Mouse (Mus musculus) cerebellum, adult (tissue): Measurements from ENCODE around the gene Ncs1.
A peak's percentile ranks its signal among the peaks of the same experiment; 100 is the strongest.

Experiments used
- ATAC-seq: cut with Nextera tagmentation; 2 replicates; pipeline ENCODE4 v1.9.2; 2017; ENCODE audit warnings: mild to moderate bottlenecking, moderate library complexity, mixed read lengths; ENCODE audit not compliant: insufficient number of reproducible peaks, low FRiP score, low TSS enrichment

Ncs1 gene

GRCm38 (mm10) chr2:31271071-31271470 lies 25.4 kb downstream of the Ncs1 start:
- ATAC-seq: no peak

GRCm38 (mm10) chr2:31274993-31275392 lies 29.4 kb downstream of the Ncs1 start:
- no peak for ATAC-seq

- peak; percentile 32; the same call in 1 of the 2 replicates for ATAC-seq
These were observed 32.2 kb downstream of the Ncs1 start for GRCm38 (mm10) chr2:31277810-31278209.

GRCm38 (mm10) chr2:31278483-31278882 lies 32.9 kb downstream of the Ncs1 start:
- ATAC-seq: no peak

GRCm38 (mm10) chr2:31281138-31281537 lies 35.5 kb downstream of the Ncs1 start:
- no peak for ATAC-seq

- peak; percentile 33; the same call in 1 of the 2 replicates for ATAC-seq
These were observed 36.6 kb downstream of the Ncs1 start for GRCm38 (mm10) chr2:31282266-31282665.

GRCm38 (mm10) chr2:31282880-31283279 lies 37.3 kb downstream of the Ncs1 start:
- no peak for ATAC-seq

GRCm38 (mm10) chr2:31284531-31284930 lies 38.9 kb downstream of the Ncs1 start:
- ATAC-seq: no peak

- no peak for ATAC-seq
These were observed 45.8 kb downstream of the Ncs1 start for GRCm38 (mm10) chr2:31291421-31291820.

- no peak for ATAC-seq
These were observed 49.4 kb downstream of the Ncs1 start for GRCm38 (mm10) chr2:31294985-31295384.

GRCm38 (mm10) chr2:31296395-31296794 lies 50.8 kb downstream of the Ncs1 start:
- ATAC-seq: no peak

GRCm38 (mm10) chr2:31297602-31298268 lies 52.1 kb downstream of the Ncs1 start:
- peak; percentile 75 for ATAC-seq

GRCm38 (mm10) chr2:31298814-31299213 lies 53.2 kb downstream of the Ncs1 start:
- no peak for ATAC-seq

- ATAC-seq: no peak
These were observed 53.6 kb downstream of the Ncs1 start for GRCm38 (mm10) chr2:31299266-31299665.

- no peak for ATAC-seq
These were observed 54.4 kb downstream of the Ncs1 start for GRCm38 (mm10) chr2:31299996-31300395.

- no peak for ATAC-seq
These were observed 57.6 kb downstream of the Ncs1 start for GRCm38 (mm10) chr2:31303177-31303576.

GRCm38 (mm10) chr2:31304191-31304590 lies 58.6 kb downstream of the Ncs1 start:
- no peak for ATAC-seq

GRCm38 (mm10) chr2:31304801-31305665 lies 59.4 kb downstream of the Ncs1 start:
- no peak for ATAC-seq

GRCm38 (mm10) chr2:31305684-31306083 lies 60.1 kb downstream of the Ncs1 start:
- ATAC-seq: no peak

- no peak for ATAC-seq
These were observed 62.6 kb downstream of the Ncs1 start for GRCm38 (mm10) chr2:31308257-31308656.

- ATAC-seq: no peak
These were observed 63.9 kb downstream of the Ncs1 start for GRCm38 (mm10) chr2:31309549-31309948.
